Comparison of ENCODE assay signal across 10 mouse cellular contexts in the genomic region with DNA sequence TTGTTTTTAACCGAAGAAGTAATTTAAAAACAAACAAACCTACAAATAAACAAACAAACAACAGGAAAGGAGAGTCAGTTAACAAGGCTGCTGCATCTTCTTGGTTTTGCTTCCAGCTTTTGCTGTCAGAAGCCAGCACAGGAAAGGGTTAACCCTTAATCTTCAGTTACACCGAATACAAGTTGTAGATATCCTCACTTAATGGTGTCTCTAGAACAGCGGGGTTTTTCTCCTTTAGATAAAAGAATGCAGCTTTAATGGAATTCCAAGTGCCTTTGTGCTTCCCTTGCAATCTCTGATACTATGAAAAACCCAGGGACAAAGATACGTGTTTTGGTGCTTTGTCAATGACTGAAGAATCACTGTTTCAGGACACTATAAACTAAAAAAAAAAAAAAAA.
DNase-seq lines count a peak whose midpoint lies in the region; ATAC-seq and TF ChIP-seq lines count a peak whose summit lies in the region.
"Had no signal": no experiment of that assay in that cellular context is flagged by ENCODE, and none has a peak within 500 bp of the region (broad histone marks: within the 10 kb centered on the region; RNA-seq: fewer than 3 reads in every experiment).

No protein-coding gene starts in this region.

- no peaks in the 10 kb centered on the region for H3K27me3 ChIP-seq in intestine, embryonic 14.5 days (replicated peaks; ENCODE audit: control insufficient read depth, insufficient read depth, low read length)
- no peaks in the 10 kb centered on the region for H3K27me3 ChIP-seq in intestine, embryonic 15.5 days (replicated peaks)
- no peaks in the 10 kb centered on the region for H3K27me3 ChIP-seq in embryonic facial prominence, embryonic 14.5 days (replicated peaks; ENCODE audit: control insufficient read depth, insufficient read depth, low read length)
- no peaks in the 10 kb centered on the region for H3K27me3 ChIP-seq in heart, postnatal 0 days (ENCODE audit: control insufficient read depth, insufficient read depth, low read length)
- no peaks in the 10 kb centered on the region for H3K27me3 ChIP-seq in midbrain, embryonic 16.5 days (ENCODE audit: control insufficient read depth, insufficient read depth, low read depth, low read length)
- H3K27me3 ChIP-seq: liver, embryonic 15.5 days had no signal

- no peak for TF ChIP-seq EP300 in heart, postnatal 0 days (IDR thresholded peaks at IDR 0.05; ENCODE audit: low read depth)

- DNase-seq in intestine, embryonic 14.5 days (ENCODE audit: low spot score) = no peak
- DNase-seq in embryonic facial prominence, embryonic 14.5 days (ENCODE audit: low spot score) = no peak
- peak; percentile 30 for DNase-seq in heart, postnatal 0 days (ENCODE audit: low spot score)
- DNase-seq in kidney, postnatal 10 days = no peak
- no peak for DNase-seq in adrenal gland, postnatal 25 days
- DNase-seq in adrenal gland, postnatal 10 days = no peak
- DNase-seq: cerebellum, adult 11 months had no signal

- WGBS in intestine, embryonic 14.5 days = 23% methylated on average over 4 of the region's 4 CpGs
- 34% methylated on average over 4 of the region's 4 CpGs for WGBS in intestine, embryonic 15.5 days
- WGBS in embryonic facial prominence, embryonic 14.5 days = 28% methylated on average over 4 of the region's 4 CpGs
- WGBS in heart, postnatal 0 days = 19% methylated on average over 4 of the region's 4 CpGs
- 22% methylated on average over 4 of the region's 4 CpGs for WGBS in midbrain, embryonic 16.5 days

- peaks cover 13% of the 10 kb centered on the region for H3K4me1 ChIP-seq in intestine, embryonic 14.5 days (replicated peaks; ENCODE audit: control insufficient read depth, insufficient read depth, low read length)
- peaks cover 9% of the 10 kb centered on the region; the same call in 1 of the 2 replicates for H3K4me1 ChIP-seq in intestine, embryonic 15.5 days (replicated peaks)
- H3K4me1 ChIP-seq in embryonic facial prominence, embryonic 14.5 days (ENCODE audit: control insufficient read depth, insufficient read depth, low read length) = peaks cover 9% of the 10 kb centered on the region
- peaks cover 18% of the 10 kb centered on the region for H3K4me1 ChIP-seq in heart, postnatal 0 days (ENCODE audit: control insufficient read depth, insufficient read depth)
- peaks cover 16% of the 10 kb centered on the region for H3K4me1 ChIP-seq in midbrain, embryonic 16.5 days (ENCODE audit: control insufficient read depth, insufficient read depth, low read length)
- H3K4me1 ChIP-seq: liver, embryonic 15.5 days had no signal

- H3K4me2 ChIP-seq in intestine, embryonic 14.5 days (ENCODE audit: low read length) = no peak overlapping the region
- H3K4me2 ChIP-seq in intestine, embryonic 15.5 days (replicated peaks) = no peak overlapping the region
- H3K4me2 ChIP-seq in embryonic facial prominence, embryonic 14.5 days (ENCODE audit: low read depth, low read length) = no peak overlapping the region
- H3K4me2 ChIP-seq in heart, postnatal 0 days (ENCODE audit: low read depth, low read length) = no peak overlapping the region
- H3K4me2 ChIP-seq in midbrain, embryonic 16.5 days (ENCODE audit: low read length) = no peak overlapping the region
- H3K4me2 ChIP-seq: liver, embryonic 15.5 days had no signal

- no peak overlapping the region for H3K4me3 ChIP-seq in intestine, embryonic 14.5 days (ENCODE audit: low read depth, low read length)
- H3K4me3 ChIP-seq in intestine, embryonic 15.5 days (replicated peaks) = no peak overlapping the region
- H3K4me3 ChIP-seq in embryonic facial prominence, embryonic 14.5 days (ENCODE audit: low read depth, low read length) = no peak overlapping the region
- no peak overlapping the region for H3K4me3 ChIP-seq in heart, postnatal 0 days (ENCODE audit: low read depth, low read length)
- no peak overlapping the region for H3K4me3 ChIP-seq in midbrain, embryonic 16.5 days (ENCODE audit: low read depth, low read length)
- H3K4me3 ChIP-seq: liver, embryonic 15.5 days had no signal

- no peak for TF ChIP-seq CTCF in heart, postnatal 0 days (IDR thresholded peaks at IDR 0.05; ENCODE audit: low read depth)

- H3K36me3 ChIP-seq in intestine, embryonic 14.5 days (ENCODE audit: control insufficient read depth, insufficient read depth, low read length) = no peaks in the 10 kb centered on the region
- no peaks in the 10 kb centered on the region for H3K36me3 ChIP-seq in intestine, embryonic 15.5 days
- no peaks in the 10 kb centered on the region for H3K36me3 ChIP-seq in embryonic facial prominence, embryonic 14.5 days (ENCODE audit: control insufficient read depth, insufficient read depth, low read length)
- no peaks in the 10 kb centered on the region for H3K36me3 ChIP-seq in heart, postnatal 0 days (replicated peaks; ENCODE audit: control insufficient read depth, insufficient read depth, low read length)
- H3K36me3 ChIP-seq in midbrain, embryonic 16.5 days (ENCODE audit: control insufficient read depth, insufficient read depth, low read length) = no peaks in the 10 kb centered on the region
- H3K36me3 ChIP-seq: liver, embryonic 15.5 days had no signal

- H3K9ac ChIP-seq in intestine, embryonic 14.5 days (ENCODE audit: low read length) = no peak overlapping the region
- no peak overlapping the region for H3K9ac ChIP-seq in intestine, embryonic 15.5 days
- no peak overlapping the region for H3K9ac ChIP-seq in embryonic facial prominence, embryonic 14.5 days (ENCODE audit: low read depth, low read length)
- no peak overlapping the region for H3K9ac ChIP-seq in heart, postnatal 0 days (replicated peaks; ENCODE audit: low read depth, low read length)
- no peak overlapping the region for H3K9ac ChIP-seq in midbrain, embryonic 16.5 days (ENCODE audit: low read depth, low read length)
- H3K9ac ChIP-seq: liver, embryonic 15.5 days had no signal

- ATAC-seq in intestine, embryonic 14.5 days (replicated peaks; ENCODE audit: low FRiP score, low TSS enrichment, low read depth) = no peak
- no peak for ATAC-seq in intestine, embryonic 15.5 days
- ATAC-seq in embryonic facial prominence, embryonic 14.5 days (ENCODE audit: low read depth) = no peak
- no peak for ATAC-seq in heart, postnatal 0 days (ENCODE audit: insufficient read depth, low read depth)
- ATAC-seq in midbrain, embryonic 16.5 days = no peak

- H3K9me3 ChIP-seq in intestine, embryonic 14.5 days (ENCODE audit: control insufficient read depth, low read length) = no peaks in the 10 kb centered on the region
- H3K9me3 ChIP-seq in intestine, embryonic 15.5 days = no peaks in the 10 kb centered on the region
- H3K9me3 ChIP-seq in embryonic facial prominence, embryonic 14.5 days (ENCODE audit: control insufficient read depth, low read length) = no peaks in the 10 kb centered on the region; the same call in 1 of the 2 replicates
- H3K9me3 ChIP-seq in heart, postnatal 0 days (replicated peaks; ENCODE audit: control insufficient read depth, low read length) = no peaks in the 10 kb centered on the region
- H3K9me3 ChIP-seq in midbrain, embryonic 16.5 days (replicated peaks; ENCODE audit: control insufficient read depth, low read length, poor library complexity, severe bottlenecking) = no peaks in the 10 kb centered on the region
- H3K9me3 ChIP-seq: liver, embryonic 15.5 days had no signal

- H3K27ac ChIP-seq in intestine, embryonic 14.5 days (ENCODE audit: low read depth) = peak overlapping the region; percentile 20
- no peak overlapping the region for H3K27ac ChIP-seq in intestine, embryonic 15.5 days
- peak overlapping the region; percentile 56 for H3K27ac ChIP-seq in embryonic facial prominence, embryonic 14.5 days (replicated peaks; ENCODE audit: low read depth, low read length)
- H3K27ac ChIP-seq in heart, postnatal 0 days (ENCODE audit: low read depth) = peak overlapping the region; percentile 88
- H3K27ac ChIP-seq in midbrain, embryonic 16.5 days (ENCODE audit: low read length) = peak overlapping the region; percentile 74
- H3K27ac ChIP-seq: liver, embryonic 15.5 days had no signal
